Mouse (Mus musculus): ENCODE data around the gene Pyurf. TPM values are rescaled to one million over a fixed set of nuclear protein-coding genes. Genes with fewer than 3 reads are reported as not detected.

The Pyurf gene
- 17.6 TPM for polyA plus RNA-seq (2014; fragmentation: Illumina TruSeq; extraction: RNeasy Lipid Tissue Mini Kit (QIAGEN cat#74804); ENCODE audit: low replicate concordance)

GRCm38 (mm10) chr6:57691467-57692261 is at the start of gene Pyurf:
Pyurf (minus strand) TSS chr6:57692078.

GRCm38 (mm10) chr6:57702376-57702742 is 10.5 kb upstream of the Pyurf start, which contains the start of gene Lancl2:
Lancl2 (plus strand) TSS chr6:57702540.

Other genes with a start within 250 kb of the Pyurf start
- gene Ppm1k, start 156.6 kb downstream of the Pyurf start, polyA plus RNA-seq (2014; fragmentation: Illumina TruSeq; extraction: RNeasy Lipid Tissue Mini Kit (QIAGEN cat#74804); ENCODE audit: low replicate concordance), result 13.4 TPM
- 45.3 TPM for gene Herc6, start 111.1 kb downstream of the Pyurf start, polyA plus RNA-seq (2014; fragmentation: Illumina TruSeq; extraction: RNeasy Lipid Tissue Mini Kit (QIAGEN cat#74804); ENCODE audit: low replicate concordance)
- 15.5 TPM for gene Lancl2, start 10.5 kb upstream of the Pyurf start, polyA plus RNA-seq (2014; fragmentation: Illumina TruSeq; extraction: RNeasy Lipid Tissue Mini Kit (QIAGEN cat#74804); ENCODE audit: low replicate concordance)
- 22.5 TPM for gene Vopp1, start 133.1 kb upstream of the Pyurf start, polyA plus RNA-seq (2014; fragmentation: Illumina TruSeq; extraction: RNeasy Lipid Tissue Mini Kit (QIAGEN cat#74804); ENCODE audit: low replicate concordance)
- not detected for gene Vmn1r21, start 158.3 kb upstream of the Pyurf start, polyA plus RNA-seq (2014; fragmentation: Illumina TruSeq; extraction: RNeasy Lipid Tissue Mini Kit (QIAGEN cat#74804); ENCODE audit: low replicate concordance)
- not detected for gene Vmn1r22, start 215.9 kb upstream of the Pyurf start, polyA plus RNA-seq (2014; fragmentation: Illumina TruSeq; extraction: RNeasy Lipid Tissue Mini Kit (QIAGEN cat#74804); ENCODE audit: low replicate concordance)
- not detected for gene Vmn1r23, start 234.8 kb upstream of the Pyurf start, polyA plus RNA-seq (2014; fragmentation: Illumina TruSeq; extraction: RNeasy Lipid Tissue Mini Kit (QIAGEN cat#74804); ENCODE audit: low replicate concordance)